Mouse (Mus musculus) bone marrow macrophage, adult 2 months (primary cell): ENCODE measurements around the gene Stox2.
"Not testable (repeated sequence)": the region's sequence is repeated elsewhere in the genome, so short reads cannot be mapped to it uniquely, and the experiment has no call there.

Experiments used
- CTCF ChIP-seq: IDR thresholded peaks from 2 replicates; pipeline ENCODE4 v1.5.1; 2012; ENCODE audit warnings: low read depth, mild to moderate bottlenecking, low read length, moderate library complexity
- POLR2A ChIP-seq: IDR thresholded peaks from 2 replicates; pipeline ENCODE4 v1.6.1; 2012; ENCODE audit warnings: mild to moderate bottlenecking, low read depth, low read length, borderline replicate concordance

DNA sequence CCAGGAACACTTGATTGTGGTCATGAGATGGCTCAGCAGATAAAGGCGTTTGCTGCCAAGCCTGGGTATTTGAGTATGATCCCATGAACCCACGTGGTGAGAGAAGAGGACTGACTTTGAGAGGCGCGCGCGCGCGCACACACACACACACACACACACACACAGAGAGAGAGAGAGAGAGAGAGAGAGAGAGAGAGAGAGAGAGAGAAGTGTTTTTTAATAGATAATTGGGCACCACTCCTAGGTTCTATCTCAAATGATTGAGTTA, 32.0 kb downstream of the Stox2 start:
- TF ChIP-seq CTCF, POLR2A: not testable (repeated sequence)
